ENCODE assay signal across 9 mouse cellular contexts in genomic region chr11:22438441-22439066, GRCm38 (mm10).
DNase-seq lines count a peak whose midpoint lies in the region; ATAC-seq lines count a peak whose summit lies in the region.
"Had no signal": no experiment of that assay in that cellular context is flagged by ENCODE, and none has a peak within 500 bp of the region (broad histone marks: within the 10 kb centered on the region; RNA-seq: fewer than 3 reads in every experiment).

No protein-coding gene starts in this region.

- H3K27ac ChIP-seq in lung, embryonic 15.5 days, result peak overlapping the region; percentile 81
- no peak overlapping the region for H3K27ac ChIP-seq in midbrain, embryonic 13.5 days

- H3K9ac ChIP-seq in lung, embryonic 15.5 days, result no peak overlapping the region
- no peak overlapping the region for H3K9ac ChIP-seq in midbrain, embryonic 13.5 days (replicated peaks)

- 46% methylated on average over 2 of the region's 2 CpGs for WGBS in lung, embryonic 15.5 days
- 85% methylated on average over 2 of the region's 2 CpGs for WGBS in midbrain, embryonic 13.5 days

- H3K9me3 ChIP-seq in lung, embryonic 15.5 days, result no peaks in the 10 kb centered on the region
- H3K9me3 ChIP-seq in midbrain, embryonic 13.5 days, result no peaks in the 10 kb centered on the region

- no peak overlapping the region for H3K4me2 ChIP-seq in lung, embryonic 15.5 days
- no peak overlapping the region for H3K4me2 ChIP-seq in midbrain, embryonic 13.5 days (replicated peaks)

- H3K4me3 ChIP-seq in lung, embryonic 15.5 days, result no peak overlapping the region
- no peak overlapping the region for H3K4me3 ChIP-seq in midbrain, embryonic 13.5 days (replicated peaks)

- peak; percentile 20 for DNase-seq in gastrocnemius, postnatal 10 days
- no peak for DNase-seq in gastrocnemius, postnatal 4 days (ENCODE audit: low spot score in 2 of 2)
- DNase-seq in NIH3T3 (ENCODE audit: low read depth), result peak; percentile 42
- peak; percentile 50 for DNase-seq in kidney, adult 18-20 months
- no peak for DNase-seq in layer of hippocampus, postnatal 36 days
- DNase-seq: cerebellum, adult 2 months had no signal

- peak; percentile 53 for ATAC-seq in lung, embryonic 15.5 days (ENCODE audit: borderline replicate concordance, extremely low read depth, low FRiP score, low TSS enrichment)
- no peak for ATAC-seq in midbrain, embryonic 13.5 days
- ATAC-seq in activated CD4-positive, CD25-positive, alpha-beta regulatory T cell, adult 4 months, result no peak

- H3K4me1 ChIP-seq in lung, embryonic 15.5 days, result peaks cover 29% of the 10 kb centered on the region
- 0 out of 2 replicates have a peak, but pooled peaks cover 5% of the 10 kb centered on the region for H3K4me1 ChIP-seq in midbrain, embryonic 13.5 days (replicated peaks)

- no peaks in the 10 kb centered on the region for H3K27me3 ChIP-seq in lung, embryonic 15.5 days
- no peaks in the 10 kb centered on the region for H3K27me3 ChIP-seq in midbrain, embryonic 13.5 days

- no peaks in the 10 kb centered on the region for H3K36me3 ChIP-seq in lung, embryonic 15.5 days
- no peaks in the 10 kb centered on the region for H3K36me3 ChIP-seq in midbrain, embryonic 13.5 days

Comparison
In these comparisons a context has a peak if more than half of its experiments do, and no peak if none do; other contexts are left out.
1. DNase-seq: peak in gastrocnemius, postnatal 10 days (single experiment), NIH3T3 (single experiment) and kidney, adult 18-20 months (single experiment); none in gastrocnemius, postnatal 4 days (0 of 2) and layer of hippocampus, postnatal 36 days (0 of 2).